Mouse (Mus musculus): ENCODE data around the gene Tmem150b.

Tmem150b gene

GRCm38 (mm10) chr7:4724359-4724758, 690 bp downstream of the Tmem150b start:
- peak; percentile 78 for DNase-seq

- DNase-seq: peak; percentile 67
Measured at GRCm38 (mm10) chr7:4723508-4723907, 1.5 kb downstream of the Tmem150b start.

GRCm38 (mm10) chr7:4719276-4719675, 5.8 kb downstream of the Tmem150b start:
- DNase-seq: no peak

GRCm38 (mm10) chr7:4716955-4717354, 8.1 kb downstream of the Tmem150b start:
- DNase-seq: no peak

DNA sequence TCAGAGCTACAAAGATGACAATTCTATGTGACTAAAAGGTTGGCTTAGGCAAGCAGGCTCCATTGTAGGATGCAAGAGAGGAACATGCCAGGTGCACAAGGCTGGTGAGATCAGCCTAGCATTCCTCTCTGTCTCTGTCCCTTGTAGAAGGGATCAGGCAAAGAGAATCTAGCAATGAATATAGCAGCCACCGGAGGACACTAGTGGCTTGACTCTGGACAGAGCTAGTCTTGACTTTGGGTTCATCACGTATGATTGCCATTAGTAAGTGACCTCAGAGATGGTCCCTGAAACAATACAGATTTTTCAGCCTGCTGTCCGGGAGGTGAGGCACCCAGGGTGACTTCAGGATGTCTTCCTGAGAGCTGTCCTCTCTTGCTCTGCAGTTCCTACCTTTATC, 12.5 kb downstream of the Tmem150b start:
- DNase-seq: no peak

DNA sequence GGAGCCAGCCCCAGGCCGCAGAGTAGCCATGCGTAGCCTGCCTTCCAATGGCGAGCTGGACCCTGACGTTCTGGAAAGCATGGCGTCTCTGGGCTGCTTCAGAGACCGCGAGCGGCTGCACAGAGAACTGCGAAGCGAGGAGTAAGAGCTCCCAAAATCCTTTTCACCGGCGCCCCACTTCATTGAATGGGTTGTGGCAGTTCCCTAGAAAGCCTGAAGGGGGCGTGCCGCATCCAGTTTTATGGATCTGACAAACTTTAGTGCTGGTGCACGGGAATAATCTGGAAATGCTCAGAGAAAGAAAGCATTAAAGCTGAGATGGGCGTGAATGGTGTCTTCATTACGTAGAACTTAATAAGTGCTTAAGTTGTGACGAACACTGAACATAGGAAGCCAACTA, 20.0 kb downstream of the Tmem150b start:
- DNase-seq: peak; percentile 62

- DNase-seq: no peak
Measured at GRCm38 (mm10) chr7:4703195-4703594, 21.9 kb downstream of the Tmem150b start.

- DNase-seq: peak; percentile 11
Measured at GRCm38 (mm10) chr7:4702334-4702733, 22.7 kb downstream of the Tmem150b start.

DNA sequence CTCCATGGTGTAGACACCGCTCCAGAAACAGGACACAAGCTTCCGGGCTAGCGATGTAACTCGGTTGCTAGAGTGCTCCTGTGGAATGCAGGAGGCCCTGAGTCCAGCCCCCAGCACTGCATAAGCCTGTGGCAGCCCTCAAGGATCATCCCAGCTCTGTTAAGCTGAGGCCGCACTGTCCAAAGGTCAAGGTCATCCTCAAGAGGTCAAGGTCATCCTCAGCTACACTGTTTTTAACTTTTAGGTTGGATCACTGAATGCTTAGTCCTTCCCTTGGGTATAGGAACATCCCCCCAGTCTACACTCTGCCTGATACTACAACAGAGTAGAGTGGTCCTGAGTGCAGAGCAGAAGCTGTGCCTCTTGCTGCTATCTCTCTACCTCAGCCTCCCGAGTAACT, 32.0 kb downstream of the Tmem150b start:
- DNase-seq: no peak

DNA sequence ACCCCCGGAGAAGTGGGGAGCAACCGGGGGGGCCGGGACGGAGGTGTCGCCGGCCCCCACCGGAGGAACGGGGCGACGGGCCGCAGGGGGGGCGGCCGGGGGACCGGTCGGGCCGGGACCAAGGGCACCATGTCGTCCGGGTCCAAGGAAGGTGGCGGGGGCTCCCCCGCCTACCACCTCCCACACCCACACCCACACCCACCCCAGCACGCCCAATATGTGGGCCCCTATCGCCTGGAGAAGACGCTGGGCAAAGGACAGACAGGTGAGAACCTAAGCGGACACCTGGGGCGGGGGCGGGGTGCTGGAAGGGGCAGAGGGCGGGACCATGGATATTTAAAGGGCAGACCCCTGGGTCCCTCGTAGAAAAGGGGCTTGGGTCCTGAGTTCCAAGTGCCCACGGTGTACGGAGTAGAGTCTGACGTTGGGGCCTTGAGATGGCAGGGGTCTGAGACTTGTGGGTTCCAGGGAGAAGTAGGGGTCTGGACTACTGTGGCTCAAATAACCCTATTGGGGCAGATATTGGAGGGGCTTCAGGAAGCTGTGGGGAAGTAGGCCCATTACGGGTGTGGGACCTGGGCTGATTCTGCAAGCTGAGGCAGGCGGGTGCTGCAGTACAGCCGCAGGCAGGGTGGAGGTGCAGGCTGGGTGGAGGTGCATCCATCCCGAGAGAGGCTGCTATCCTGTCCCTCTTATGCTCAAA, 33.9 kb downstream of the Tmem150b start:
- DNase-seq: no peak

DNA sequence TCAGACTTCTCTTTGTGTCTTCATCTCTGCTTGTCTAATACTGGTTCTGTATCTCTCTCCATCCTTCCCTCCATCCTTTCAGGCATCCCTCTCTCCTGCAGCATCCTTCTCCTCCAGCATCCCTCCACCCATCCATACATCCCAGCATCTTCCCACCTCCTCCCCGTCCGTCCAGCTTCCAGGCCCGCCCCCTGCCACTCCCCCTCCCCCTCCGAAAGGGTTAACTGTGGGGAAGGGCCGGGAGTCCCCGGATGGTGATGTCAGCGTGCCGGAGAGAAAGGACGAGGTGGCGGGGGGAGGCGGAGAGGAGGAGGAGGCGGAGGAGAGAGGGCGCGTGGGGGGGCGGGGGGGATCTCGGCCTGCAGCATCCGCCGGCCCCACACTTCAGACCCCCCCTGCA, 34.7 kb downstream of the Tmem150b start, which contains the start of gene Brsk1:
Gene Brsk1, plus strand, starts transcription at position 218 of the 400 bp plus-strand sequence.
- peak; percentile 22 for DNase-seq

GRCm38 (mm10) chr7:4684632-4685417, 40.2 kb downstream of the Tmem150b start, which contains the start of gene Hspbp1:
Gene Hspbp1, minus strand, starts transcription at chr7:4685068.
- DNase-seq: peak; percentile 99

DNA sequence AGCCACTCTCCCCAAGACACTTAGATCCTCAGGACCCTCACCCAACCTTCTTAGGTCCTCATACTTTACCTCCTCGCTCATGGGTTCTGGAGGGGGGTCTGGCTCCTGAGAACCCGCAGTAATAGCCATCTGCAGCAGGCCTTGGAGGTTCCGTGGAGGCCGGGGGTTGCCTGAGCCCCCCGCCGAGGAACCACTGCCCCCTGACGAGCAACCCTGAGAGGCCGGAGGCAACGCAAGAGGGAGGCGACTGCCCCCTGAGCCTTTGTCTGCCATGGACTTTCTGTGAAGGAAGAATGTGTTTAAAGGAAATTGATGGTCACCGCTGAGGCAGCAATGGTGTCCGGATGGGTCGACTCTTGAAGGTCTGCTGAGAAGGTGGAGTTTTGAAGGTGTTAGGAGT, 40.8 kb downstream of the Tmem150b start:
- no peak for DNase-seq

DNA sequence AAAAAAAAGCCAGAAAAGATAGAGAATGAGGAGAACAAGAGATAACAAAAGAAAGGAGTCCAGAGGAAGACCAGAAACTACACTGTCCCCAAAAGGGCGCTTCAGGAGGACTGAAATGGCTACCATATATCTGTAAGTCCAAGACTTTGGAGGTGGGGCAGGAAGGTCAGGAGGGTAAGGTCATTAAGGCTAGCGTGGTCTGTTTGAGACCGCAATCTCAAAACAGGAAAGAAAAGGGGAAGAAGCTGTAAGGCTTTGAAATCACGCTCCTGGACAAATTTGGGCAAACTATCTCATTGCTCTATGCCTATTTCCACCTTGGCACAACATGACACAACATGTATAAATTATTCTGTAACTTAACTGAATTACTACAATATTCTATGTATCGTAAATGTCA, 41.7 kb downstream of the Tmem150b start:
- no peak for DNase-seq

DNA sequence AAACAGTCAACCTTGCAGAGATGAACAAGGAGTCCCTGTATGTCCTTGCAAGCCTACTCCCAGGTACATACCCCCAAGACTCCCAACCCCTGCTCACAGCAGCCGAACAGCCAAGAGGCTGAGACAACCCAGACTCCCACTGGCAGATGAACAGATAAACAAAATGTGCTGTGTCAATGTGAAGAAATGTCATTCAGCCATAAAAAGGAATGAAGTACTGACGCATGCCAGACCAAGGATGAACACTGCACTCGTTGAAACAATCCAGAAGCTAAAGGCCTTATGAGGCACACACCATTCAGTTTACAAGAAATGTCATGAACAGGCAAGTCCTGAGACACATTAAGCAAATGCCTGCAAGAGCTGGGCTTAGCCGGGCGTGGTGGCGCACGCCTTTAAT, 49.8 kb downstream of the Tmem150b start:
- DNase-seq: no peak

DNA sequence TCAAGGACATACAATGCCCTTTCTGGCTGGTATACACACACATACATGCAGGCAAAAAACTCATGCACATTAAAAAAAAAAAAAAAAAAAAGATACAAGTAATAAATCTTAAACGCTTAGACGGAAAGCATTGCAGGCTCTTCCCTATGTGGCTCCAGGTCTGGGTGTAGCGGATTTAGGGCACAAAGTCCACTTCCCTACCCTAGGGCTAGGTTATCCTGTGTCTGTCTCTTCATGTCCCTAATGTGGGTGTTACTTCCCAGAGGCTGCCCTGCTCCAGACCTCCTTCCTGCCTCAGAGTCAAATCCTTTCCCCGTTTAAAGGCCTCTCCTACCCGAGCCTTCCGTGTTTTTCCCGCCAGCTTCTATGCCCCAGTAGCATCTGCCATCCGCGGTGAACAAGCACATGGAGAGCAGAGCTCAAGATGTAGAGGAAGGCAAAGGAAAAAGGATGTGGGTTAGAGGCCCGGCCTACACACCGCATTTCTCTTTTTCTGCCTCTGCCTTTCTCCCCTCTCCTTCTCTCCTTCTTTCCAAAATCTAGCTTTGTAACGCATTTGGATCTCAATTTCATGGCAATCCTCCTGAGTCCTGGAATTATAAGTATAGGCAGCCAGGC, 50.8 kb downstream of the Tmem150b start:
- DNase-seq: no peak

DNA sequence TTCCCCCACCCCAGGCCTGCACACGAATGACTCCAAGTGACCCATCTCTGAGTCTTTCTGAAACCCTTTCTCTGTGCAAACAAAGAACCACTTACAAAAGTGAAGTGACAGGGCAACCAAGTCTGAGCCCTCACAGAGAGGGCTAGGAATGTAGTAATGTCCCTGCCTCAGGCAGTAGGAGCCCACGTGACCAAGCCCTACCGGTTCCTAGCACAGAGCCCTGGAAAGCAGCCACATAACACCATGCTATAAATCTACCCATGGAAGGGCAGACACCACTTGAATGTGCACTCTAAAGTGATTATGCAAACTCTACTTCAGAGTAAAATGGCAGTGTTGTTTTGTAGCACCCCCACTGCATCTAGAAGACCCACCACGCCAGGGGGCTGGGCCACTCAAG, 53.1 kb downstream of the Tmem150b start:
- DNase-seq: peak; percentile 71

- DNase-seq: no peak
Measured at GRCm38 (mm10) chr7:4670655-4671255, 54.3 kb downstream of the Tmem150b start.

DNA sequence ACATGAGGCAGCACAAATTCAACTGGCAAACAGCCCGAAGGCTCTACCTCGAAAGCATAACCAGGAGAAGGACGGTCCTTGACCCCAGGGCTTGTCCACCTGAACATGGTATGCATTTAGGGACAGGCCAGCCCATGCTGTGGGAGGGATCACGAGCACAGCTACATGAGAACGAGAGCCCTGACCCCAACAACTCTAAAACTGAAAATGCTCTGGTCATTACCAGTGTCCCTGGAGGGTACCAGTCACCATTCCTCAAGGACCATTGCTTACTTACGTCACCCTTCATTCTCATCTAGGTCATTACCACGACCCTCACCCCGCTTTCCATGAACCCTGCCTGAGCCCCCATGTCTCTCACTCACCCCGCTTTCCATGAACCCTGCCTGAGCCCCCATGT, 55.9 kb downstream of the Tmem150b start:
- no peak for DNase-seq

DNA sequence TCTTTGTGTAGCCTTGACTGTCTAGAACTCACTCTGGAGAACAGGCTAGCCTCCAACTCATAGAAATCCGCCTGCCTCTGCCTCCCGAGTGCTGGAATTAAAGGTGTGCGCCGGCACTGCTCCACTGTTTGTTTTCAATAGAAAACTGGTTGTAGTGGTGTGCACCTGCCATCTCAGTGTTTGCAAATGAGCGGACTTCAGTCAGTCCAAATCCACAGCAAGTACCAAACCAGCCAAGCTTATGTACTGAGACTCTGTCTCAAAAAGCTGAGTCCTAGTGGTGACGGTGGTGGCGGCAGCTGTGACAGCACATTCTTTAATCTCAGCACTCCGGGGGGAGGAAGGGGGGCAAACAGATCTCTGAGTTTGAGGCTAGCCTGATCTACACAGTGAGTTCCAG, 56.5 kb downstream of the Tmem150b start:
- no peak for DNase-seq

- DNase-seq: no peak
Measured at GRCm38 (mm10) chr7:4666871-4667270, 58.2 kb downstream of the Tmem150b start.

- DNase-seq: no peak
Measured at GRCm38 (mm10) chr7:4663742-4664141, 61.3 kb downstream of the Tmem150b start.

- no peak for DNase-seq
Measured at GRCm38 (mm10) chr7:4663179-4663578, 61.9 kb downstream of the Tmem150b start.
